Mouse (Mus musculus) gastrocnemius, adult 8-10 months (tissue): ENCODE data around the gene Mkrn2os. TPM values are rescaled to one million over a fixed set of nuclear protein-coding genes. Genes with fewer than 3 reads are reported as not detected.
"Not testable (repeated sequence)": the region's sequence is repeated elsewhere in the genome, so short reads cannot be mapped to it uniquely, and the experiment has no call there.

Experiments used
- DNase-seq, 2 experiments: peaks; one replicate each; pipeline ENCODE4 v3.0.0; 2022; ENCODE audit warnings: low spot score in 2 of 2
- total RNA-seq, 4 experiments: library from RNA; stranded (reverse); gene quantifications; 2 replicates each; pipeline ENCODE4 v1.2.4; 2022

Gene Mkrn2os
- total RNA-seq, result not detected

DNA sequence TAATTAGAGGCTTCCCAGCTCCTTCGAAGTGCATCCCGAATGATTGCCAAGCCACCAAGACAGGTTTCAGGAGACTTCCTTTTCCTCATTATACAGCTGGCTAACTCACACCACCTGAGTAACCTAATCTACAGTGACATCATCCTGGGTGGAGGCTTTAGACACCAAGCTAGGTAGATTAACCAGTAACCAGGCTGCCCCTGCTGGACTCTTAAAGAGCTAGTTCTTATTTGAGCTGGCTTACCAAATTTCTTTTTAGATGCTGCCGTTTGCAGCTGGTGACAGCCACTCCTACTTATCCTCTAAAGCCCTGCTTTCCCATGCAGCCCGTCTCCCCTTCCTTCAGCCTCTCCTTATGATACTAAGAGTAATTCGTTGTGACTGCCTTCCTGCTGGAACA lies at the start of gene Mkrn2os:
Gene Mkrn2os, minus strand, starts transcription at position 119 of the 400 bp plus-strand sequence.
- DNase-seq, result no peak

DNA sequence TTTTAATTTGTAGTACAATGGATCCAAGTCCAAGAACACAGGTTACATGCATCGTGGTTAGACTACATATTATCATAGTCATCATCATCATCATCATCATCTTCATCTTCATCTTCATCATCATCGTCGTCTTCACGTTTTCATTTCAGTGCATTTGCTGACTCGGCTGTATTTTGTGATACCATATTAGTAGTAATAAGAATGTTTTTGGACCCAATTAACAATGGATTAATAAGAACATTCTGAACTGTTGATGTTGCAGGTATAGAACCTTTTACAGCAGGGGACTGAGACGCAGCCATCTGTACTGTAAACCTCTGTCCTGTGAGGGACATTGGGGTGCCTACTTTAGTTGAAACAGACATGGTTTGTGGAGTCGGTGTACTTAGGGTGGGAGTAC lies 45.8 kb upstream of the Mkrn2os start:
- DNase-seq, result not testable (repeated sequence)

DNA sequence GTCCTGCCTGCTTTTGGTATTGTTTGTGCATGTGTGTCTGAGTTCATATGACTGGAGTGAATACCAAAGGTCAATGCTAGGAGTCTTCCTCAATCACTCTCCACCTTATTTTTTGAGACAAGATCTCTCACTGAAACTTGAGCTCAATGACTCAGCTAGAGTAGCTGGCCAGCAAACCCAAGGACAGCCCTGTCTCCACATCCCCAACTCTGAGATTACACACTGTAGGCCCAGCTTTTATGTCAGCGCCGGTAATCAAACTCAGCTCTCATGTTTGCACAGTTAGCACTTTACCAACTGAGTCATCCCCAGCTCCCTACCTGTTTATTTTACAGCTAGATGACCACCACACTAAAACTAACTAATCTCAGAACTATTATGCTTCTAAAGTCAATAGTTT lies 41.6 kb upstream of the Mkrn2os start:
- no peak for DNase-seq

DNA sequence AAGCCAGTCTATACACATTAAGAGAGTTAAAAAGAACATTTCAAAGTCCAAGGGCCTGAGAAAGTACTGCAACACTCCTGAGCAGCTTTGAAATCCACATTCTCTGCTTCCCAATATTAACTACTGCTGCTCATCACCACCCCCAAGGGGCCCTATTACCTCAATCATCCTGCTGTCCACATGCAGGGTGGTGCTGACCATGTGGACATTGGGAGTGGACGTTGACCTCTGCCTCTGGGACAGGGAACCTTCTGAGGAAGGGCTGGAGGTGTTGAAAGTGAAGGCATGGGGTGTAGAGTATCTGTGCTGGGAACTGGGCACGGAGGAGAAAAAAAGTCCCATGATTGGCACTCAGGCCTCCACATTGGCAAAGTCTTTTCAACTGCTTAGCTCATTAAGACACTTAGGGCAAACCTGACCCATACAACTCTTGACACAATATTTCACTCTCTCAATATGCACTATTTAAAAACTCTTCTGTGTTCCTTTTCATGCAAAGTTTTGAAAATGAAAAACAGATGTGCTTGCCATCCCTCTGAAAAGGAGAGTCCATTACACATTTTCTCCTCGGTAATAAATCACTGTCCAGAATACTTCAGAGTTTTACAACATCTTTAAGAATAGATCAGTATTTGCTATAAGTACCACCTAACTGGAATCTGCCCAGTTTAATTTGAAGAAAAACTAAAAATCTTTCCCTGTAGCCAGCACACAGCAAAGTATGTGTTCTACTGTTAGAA lies 38.9 kb upstream of the Mkrn2os start:
- DNase-seq, result no peak

DNA sequence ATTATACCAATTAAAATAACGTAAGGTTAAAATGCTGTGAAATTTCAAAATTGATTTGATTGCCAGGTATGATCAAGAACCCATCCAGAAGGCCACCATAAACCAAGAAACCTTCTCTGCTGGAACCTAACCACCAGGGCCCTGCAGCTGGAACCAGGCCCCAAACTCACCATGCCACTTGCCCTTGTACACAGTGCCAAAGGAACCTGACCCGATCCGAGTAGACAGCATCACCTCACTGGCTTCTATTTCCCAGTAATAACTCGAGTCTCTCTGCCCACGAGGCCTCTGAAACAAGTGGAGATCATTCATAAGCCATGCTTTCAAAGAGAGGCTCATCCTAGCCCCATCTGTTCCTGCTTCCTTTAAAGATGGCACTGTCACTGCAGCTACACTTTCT lies 33.7 kb upstream of the Mkrn2os start:
- peak in 1 of 2 experiments; percentile 52 for DNase-seq

DNA sequence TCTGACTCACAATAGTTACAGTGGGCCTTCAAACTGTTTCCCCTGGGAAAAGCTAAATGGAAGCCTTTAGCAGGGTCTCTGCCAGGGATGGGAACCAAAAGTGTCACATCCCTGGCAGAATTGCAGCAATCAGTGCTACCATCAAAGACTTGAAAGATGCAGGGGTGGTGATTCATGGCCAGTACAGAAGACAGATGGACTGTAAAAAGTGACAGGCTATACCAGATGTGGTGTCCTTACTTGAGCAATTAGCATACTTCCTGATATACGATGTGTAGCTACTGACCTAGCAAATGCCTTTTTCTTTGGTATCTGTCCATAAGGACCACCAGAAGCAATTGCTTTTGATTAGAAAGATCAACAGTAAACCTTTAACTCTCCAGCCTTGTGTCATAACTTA lies 28.6 kb upstream of the Mkrn2os start:
- DNase-seq, result no peak

DNA sequence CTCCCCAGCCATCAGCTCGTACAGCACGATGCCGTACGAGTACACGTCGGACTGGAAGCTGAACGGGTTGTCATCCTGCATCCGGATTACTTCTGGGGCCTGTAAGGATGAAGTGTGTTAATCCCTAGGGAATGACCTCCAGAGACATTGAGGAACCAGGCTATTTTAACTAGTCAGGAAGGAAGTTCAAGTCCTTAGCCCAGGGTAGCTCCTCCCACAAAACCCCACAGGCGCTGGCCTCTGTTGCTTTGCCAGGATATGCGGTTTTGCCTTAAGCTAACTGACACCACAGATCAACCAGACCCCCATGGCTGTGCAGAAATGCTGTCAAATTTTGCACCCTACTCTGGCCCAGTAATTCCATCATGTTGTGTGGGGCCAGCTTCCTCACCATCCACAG lies 27.4 kb upstream of the Mkrn2os start:
- no peak for DNase-seq

DNA sequence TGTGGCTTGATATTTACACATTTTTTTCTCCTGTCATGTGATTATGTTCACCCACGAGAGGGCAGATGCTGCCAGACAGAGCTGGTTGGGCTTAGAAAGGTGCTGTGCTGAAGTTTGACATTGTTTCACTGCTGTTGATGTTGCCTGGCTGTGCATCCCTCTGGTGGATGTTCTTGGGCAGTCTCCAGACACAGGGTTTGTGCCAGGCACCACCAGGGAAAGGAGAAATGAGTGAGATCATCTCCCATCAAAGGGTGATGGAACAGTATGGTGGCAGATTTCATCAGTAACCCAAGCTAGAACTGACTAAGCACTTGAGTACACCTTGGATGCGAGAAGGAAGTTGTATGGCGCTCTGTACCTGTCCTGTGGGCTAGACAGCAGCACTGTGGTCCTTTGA lies 23.6 kb upstream of the Mkrn2os start:
- no peak for DNase-seq

DNA sequence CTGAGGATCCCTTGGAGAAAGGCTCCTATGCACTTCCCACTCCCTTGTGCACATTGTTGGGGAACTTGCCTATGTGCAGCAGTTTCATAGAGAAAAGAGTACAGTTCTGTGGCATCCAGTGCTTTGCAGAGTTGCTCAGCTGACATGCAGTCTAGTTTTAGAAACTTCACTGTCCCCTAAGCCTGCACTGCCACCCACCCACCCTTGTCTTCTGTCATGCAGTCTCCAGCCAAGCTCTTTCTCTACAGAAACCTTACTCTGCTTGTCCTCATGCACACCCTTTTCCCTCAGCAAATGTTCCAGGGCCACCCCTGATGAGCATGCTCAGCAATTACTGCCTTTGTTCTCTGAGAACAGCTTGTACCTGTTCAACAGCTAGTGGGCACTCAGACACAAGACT lies 21.4 kb upstream of the Mkrn2os start:
- no peak for DNase-seq

DNA sequence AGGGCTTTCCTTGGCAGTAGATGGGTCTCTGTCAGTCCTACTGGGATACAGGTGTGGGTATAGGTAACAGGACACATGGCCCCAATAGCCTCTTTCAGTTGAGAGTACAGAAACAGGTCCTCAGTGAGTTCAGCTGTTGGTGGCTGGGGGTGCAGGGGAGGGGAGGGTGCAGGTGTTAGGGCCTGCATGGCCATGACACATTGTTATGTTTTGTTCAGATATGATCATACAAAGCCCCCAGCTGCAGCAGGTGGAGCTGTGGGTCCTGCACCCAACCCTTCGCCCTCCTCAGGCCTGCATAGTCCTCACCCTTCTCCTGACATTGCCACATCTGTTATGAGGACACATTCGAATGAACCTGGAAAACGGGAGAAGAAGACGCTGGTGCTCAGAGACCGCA lies 17.9 kb upstream of the Mkrn2os start:
- DNase-seq, result no peak

DNA sequence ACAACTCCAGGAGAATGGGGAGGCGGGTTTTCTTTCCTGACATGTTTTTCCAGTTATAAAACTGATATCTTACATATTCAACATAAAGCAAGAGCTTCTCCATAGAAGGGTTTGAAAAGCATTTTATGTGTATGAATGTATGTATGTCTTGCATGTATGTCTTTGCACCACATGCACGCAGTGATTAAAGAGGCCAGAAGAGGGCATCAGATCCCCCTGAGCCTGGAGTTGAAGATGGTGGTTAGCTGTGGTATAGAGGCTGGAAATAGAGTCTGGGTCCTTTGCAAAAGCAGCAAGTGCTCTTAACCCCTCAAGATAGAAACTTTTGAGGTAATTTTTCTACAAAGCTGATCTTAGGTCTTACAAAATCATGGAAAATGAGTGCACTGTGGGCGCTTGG lies 16.7 kb upstream of the Mkrn2os start:
- DNase-seq, result no peak

DNA sequence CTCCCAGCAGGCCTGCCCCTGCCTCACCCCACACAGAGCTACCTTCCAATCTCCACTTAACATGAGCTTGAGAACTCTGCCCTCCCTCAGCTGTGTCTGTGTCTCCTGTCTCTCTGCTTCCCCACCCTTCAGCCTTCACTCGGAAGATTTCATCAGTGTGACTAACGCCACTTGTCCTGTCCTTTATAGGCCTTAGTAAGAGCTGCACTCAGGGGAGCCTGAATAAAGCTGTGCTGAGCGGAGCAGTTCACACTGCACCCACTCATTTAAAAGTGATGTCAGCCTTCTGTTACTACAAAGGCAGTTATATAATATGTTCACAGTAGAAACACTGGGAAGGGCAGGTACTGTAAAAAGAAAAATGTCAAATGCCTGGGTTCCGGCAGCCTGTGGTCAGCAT lies 15.1 kb upstream of the Mkrn2os start:
- no peak for DNase-seq

DNA sequence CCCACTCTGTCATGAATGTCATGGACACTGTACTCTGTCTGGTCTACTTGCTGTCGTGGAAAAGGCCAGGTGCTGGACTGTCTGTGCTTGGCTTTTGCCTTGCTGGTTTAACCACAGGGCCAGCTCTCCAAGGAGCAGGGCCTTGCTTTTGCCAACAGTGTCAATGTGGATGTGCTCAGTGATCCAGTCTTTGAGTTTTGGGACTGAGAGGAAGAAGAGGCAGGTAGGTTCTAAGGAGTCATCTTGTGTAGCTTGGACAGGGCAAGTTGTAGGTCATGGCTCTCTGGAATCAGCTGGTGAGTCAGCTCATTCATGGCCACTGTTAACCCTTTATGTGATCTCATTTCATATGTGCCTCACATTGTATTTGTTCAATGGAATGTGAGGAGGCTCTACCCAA lies 14.1 kb upstream of the Mkrn2os start:
- no peak for DNase-seq

DNA sequence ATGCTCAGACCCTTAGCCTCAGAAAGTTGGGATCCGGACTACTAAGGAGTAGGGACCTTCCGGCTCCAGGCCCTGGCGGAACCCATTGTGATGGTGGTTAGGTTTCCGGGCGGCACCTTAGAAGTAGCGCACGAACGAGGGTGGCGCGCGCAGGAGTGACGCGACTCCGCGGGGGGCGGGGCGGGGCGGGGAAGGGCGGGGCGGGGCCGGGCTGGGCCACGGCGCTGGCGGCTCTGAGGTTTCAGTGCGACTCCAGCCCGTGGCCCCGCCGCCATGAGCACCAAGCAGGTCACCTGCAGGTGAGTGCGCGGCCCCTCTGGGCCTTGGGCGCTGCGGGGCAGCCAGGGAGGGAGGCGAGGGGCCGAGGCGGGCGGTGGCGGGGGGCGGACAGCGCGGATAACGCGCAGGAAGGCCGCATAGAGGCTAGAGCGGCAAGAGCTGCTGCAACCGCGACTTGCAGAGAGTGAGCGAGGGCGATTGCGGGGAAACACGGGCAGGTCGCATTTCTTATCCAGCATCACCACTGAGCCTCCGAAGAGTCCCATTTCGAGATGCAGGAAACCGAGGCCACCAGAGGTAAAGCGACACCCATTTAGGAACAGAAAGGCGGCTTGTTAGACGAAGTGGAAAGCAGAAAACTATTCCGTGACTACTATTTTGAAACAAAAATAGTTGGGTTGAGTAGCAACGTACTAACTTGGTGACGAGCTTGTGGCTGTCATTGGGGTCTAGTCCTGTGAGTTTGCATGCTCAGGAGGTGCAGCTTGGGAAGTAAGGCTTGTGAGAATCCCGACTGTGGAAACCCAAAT lies 9.5 kb upstream of the Mkrn2os start, which contains the start of gene Mkrn2:
Gene Mkrn2, plus strand, starts transcription at position 188 of the 809 bp plus-strand sequence.
- DNase-seq, result peak; percentile 66 to 73

DNA sequence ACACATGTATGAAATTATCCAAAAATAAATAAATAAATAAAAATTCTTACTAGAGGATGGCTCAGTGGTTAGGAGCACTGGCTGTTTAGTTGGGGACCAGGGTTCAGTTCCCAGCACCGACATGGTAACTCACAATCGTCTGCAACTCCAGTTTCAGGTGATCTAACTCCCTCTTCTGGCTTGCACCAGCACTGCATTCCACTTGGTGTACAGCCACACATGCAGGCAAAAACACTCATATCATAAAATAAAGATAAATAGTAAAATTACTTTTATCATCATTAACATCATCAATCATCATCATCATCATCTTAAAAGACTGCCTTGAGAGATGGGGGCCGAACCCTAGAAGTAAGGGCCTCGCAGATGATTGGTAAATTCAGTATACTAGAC lies 8.9 kb upstream of the Mkrn2os start:
- DNase-seq, result no peak

DNA sequence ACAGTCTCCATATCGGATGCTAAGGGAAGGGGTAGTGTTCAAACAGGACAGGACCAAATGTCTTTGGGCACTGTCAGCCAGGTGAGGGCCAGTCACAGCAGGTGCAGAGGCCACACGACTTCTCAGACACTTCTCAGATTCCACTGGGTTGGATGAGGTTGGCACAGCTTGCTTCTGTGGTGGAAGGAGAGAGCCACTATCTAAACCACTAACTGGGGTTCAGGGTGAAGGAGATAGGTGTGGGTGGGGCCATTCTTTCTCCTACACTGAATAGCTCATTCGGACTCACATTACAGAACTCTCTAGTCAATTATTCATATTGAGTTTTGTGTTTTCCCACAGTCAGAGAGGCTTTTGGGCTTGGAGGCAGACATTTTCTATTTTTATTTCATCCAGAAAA lies 3.3 kb upstream of the Mkrn2os start:
- no peak for DNase-seq

DNA sequence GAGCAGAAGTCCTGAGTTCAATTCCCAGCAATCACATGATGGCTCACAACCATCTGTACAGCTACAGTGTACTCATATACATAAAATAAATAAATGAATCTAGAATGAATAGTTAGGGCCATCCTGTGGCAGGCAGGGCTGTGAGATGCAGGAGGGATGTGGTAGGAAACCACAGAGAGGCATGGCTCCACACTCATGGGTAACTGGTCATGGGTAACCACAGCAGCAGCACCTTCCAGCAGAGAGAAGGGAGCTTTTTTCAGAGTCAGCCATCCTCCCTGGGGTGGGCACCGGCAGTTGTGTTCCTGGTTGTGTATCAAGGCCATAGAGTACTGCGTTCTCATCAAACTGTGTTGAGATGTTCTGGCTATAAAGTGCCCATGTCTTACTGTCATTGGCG lies 2.1 kb upstream of the Mkrn2os start:
- no peak for DNase-seq

DNA sequence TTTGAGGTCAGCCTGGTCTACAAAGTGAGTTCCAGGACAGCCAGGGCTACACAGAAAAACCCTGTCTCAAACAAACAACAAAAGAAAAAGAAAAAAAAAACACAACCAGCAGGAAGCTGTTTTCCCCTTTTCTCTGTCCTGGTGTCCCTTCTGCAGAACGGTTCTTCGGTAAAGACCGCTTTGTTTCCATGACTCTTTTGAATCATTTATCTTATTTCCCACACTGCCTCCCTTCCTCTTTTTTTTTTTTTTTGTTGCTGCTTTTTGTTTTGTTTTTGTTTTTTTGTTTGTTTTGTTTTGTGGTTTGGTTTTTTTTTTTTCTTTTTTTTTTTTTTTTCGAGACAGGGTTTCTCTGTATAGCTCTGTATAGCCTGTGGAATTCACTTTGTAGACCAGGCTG lies 876 bp upstream of the Mkrn2os start:
- DNase-seq, result no peak

DNA sequence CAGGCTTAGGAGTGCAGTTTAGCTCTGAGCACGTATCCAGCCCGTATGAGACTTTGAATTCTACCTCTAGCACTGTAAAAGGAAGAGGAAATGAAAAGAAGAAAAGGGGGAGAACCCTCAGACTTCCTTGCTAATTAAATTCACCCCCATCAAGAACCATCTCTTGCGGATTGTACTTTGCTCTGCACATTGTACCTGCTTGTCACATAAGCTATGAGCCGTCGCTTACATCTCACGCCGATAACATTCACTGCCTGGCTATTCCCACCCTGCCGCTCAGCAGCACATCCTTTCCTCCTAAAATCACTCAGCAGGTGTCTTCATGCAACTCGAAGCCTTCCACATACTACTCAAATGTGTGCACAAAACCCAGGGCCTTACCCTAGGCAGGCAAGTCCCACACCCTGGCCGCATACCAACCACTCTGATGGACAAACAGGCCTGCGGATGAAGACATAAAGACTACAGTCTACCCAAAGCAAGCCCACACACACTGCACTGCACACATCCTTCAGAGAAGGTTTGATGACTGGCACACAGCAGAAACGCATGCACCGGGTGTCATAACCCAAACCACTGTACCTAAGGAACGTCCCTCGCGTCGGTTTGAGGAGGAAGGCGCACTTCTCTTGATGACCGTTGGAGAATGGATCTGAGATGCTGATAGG lies 550 bp downstream of the Mkrn2os start:
- no peak for DNase-seq

DNA sequence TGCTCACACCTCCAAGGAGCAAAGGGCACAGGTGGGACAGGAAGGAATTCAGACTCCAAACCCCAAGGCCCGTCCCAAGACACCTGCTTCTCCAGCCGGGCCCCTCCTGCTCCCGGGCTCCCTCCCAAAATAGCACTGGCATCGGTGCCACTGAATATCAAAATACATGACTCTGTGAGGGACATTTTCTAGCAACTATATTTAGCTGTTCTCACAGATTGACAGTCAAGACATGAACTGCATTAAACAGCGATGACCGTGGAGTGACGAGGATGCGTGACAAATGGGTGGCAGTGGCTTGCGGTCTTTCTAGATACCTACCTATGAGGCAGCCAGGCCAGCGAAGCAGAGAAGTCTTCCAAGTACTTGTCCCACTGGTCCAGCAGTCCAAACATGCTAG lies 6.1 kb downstream of the Mkrn2os start:
- DNase-seq, result peak; percentile 52 to 68

DNA sequence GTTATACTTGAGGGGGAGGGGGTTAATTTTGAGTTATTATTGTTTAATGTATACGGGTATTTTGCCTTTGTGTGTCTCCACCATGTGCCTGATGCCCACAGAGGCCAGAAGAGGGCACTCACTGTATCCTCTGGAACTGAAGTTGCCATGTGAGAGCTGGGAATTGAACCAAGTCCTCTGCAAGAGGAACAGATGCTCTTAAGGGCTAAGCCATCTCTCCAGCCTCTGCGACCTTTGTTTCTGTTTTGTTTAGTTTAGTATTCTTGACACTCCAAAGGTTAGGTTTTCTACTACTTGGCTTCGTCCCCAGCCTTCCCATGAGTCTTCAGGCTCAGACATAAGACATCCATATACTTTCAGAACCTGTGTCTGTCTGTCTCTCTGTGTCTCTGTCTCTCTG lies 8.2 kb downstream of the Mkrn2os start:
- no peak for DNase-seq

DNA sequence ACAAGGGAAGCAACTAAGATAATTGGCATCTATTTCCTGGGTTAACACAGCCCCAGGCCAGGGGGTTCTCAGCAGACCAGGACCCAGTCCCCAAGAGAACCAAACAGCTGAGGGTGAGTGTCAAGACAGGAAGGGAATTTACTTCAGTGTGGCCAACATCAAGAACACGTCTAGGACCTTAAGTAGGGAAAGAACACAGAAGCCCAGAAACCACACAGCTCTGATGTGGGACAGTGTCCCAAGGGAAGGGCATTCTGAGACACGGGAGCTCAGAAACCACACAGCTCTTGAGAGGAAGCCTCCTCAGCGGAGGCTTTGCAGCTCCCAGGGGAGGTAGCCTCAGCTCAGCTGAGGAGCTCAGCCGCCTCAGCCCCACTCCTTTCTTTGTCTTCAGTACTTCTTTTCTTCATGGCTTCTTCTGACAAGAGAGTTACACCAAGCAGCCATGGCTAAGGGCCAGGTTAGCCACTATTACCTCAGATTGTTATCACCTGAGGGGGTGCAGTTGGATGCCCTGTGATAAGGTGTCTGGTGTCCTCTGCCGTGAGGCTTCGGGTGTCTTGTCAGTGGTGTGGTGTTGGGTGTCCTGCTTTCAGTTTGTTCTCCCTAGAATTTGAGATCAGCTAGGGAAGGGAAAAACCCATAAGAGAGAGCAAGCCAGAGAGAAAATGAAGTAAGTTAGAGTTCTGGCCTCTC lies 8.8 kb downstream of the Mkrn2os start:
- no peak for DNase-seq
